Mouse (Mus musculus) heart, postnatal 25 days (tissue): ENCODE measurements around the gene Insl3. TPM values are rescaled to one million over a fixed set of nuclear protein-coding genes. Genes with fewer than 3 reads are reported as not detected.
A peak's percentile ranks its signal among the peaks of the same experiment; 100 is the strongest.
"Not testable (repeated sequence)": the region's sequence is repeated elsewhere in the genome, so short reads cannot be mapped to it uniquely, and the experiment has no call there.

Experiments
- DNase-seq: peaks from one replicate; pipeline ENCODE4 v3.0.0; 2022; ENCODE audit warnings: low spot score
- intact Hi-C: fragments of 180-260 bp; cut with DNase I; formaldehyde crosslinking; loops from one replicate; pipeline ENCODE4 v1.15.1; 2025
- total RNA-seq, 2 experiments: library from RNA; stranded (reverse); gene quantifications; 2 replicates each; pipeline ENCODE4 v1.2.3; 2021

Insl3 gene
- total RNA-seq, 2 experiments from 2014 or later, result 4.0 to 4.8 TPM

DNA sequence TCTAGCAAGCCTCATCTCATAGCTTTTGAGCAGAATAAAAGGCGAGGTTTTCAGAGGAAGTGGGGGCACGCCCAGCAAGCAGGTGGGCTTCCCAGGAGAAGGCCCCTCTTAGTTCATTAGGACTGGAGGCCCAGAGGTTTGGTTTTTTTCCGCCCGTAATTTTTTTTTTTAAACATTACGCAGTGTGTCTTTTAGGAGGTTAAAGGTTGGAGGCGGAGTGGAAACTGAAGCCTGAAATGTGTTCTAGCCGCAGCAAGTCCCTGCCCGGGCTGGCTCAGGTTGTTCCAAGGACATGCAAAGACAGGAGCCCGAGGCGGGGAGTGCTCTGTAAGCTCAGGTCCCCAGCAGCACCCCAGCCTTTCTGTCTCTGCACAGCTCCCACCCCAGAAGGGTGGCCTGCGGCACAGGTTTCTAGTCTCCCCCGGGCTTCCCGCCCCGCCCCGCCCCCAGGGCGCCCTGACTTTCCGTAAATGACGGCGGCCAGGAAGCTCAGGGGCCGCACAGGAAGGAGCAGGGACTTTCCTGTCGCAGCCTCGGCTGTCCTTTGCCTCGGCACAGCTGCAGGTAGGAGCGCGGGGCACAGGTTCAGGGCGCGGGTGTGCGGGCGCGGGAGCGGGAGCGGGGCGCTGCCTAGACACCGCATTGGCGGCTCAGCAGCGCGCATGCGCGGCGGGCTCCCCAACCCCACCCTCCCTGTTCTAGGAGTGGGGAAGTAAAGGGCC is 12.8 kb upstream of the Insl3 start, which contains the start of gene Jak3:
Jak3 (plus strand) TSS at position 277 of the 722 bp plus-strand sequence.
- intact Hi-C loops, result no loop called here

DNA sequence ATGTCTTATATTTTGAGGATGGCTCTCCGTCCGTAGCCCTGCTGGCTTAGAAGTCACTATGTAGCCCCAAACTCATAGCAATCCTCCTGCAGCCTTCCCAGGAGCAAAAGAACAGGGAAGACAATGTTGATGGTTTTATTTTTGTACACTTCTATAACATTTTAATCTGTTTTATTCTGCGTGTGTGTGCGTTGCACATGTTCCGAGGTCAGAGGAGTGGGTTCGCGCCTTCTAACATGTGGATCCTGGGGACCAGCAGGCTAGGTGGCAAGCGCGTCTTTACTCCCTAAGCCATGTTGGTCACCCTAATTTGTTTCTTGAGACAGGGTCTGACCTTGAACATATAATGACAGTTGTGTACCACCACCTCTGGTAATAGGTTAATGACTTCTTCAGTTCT is 12.2 kb upstream of the Insl3 start:
- intact Hi-C loops, result no loop called here
- no peak for DNase-seq

More for the DNA sequence above, 12.8 kb upstream of the Insl3 start, which contains the start of gene Jak3:
- DNase-seq, result peak; percentile 53

DNA sequence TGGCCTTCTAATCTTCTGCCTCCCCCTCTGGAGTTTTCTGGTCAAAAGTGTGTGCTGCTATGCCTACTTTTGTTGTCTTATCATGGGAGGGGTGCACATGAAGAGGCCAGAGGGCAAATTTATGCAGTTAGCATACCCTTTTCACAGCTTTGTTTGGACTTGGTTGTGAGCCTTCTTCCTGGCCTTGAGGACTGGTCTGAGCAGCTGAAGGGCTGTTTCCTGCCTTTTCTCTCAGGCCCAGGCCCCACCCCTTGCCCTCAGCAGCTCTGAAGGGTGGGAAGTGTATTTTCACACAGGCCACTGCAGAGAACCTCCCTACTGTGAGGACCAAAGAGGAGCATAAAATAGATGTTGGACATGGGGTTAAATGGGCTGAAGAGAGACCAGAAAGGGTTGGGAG is 11.5 kb upstream of the Insl3 start:
- no peak for DNase-seq
- intact Hi-C loops, result no loop called here

DNA sequence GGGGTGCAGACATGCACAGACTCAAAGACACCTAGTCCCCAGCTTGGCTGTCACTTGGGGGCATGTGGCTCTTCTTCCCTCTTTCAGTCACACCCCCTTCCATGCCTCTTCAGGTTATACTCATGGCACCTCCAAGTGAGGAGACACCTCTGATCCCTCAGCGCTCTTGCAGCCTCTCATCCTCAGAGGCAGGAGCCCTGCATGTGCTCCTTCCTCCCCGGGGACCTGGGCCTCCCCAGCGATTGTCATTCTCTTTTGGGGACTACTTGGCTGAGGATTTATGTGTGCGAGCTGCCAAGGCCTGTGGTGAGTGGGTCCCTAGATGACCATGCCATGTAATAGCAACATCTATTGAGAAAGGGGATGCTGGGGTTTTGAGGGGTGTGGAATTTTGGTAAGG is 10.8 kb upstream of the Insl3 start:
- intact Hi-C loops, result no loop called here
- no peak for DNase-seq

DNA sequence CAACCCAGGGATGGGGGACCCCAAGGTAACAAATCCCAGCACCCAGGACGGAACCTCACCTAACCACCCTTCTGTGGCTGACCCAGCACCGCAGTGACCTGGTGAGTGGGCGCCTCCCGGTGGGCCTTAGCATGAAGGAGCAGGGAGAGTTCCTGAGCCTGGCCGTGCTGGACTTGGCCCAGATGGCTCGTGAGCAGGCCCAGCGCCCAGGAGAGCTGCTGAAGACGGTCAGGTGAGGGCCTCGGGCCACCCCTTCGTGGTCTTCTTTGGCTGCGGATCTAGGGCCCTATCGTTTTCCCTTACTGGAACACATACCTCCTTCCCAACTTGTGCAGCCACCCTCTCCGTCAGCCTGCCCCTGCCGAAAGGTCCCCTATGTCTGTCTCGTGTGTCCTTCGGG is 9.9 kb upstream of the Insl3 start:
- no peak for DNase-seq
- intact Hi-C loops, result no loop called here

DNA sequence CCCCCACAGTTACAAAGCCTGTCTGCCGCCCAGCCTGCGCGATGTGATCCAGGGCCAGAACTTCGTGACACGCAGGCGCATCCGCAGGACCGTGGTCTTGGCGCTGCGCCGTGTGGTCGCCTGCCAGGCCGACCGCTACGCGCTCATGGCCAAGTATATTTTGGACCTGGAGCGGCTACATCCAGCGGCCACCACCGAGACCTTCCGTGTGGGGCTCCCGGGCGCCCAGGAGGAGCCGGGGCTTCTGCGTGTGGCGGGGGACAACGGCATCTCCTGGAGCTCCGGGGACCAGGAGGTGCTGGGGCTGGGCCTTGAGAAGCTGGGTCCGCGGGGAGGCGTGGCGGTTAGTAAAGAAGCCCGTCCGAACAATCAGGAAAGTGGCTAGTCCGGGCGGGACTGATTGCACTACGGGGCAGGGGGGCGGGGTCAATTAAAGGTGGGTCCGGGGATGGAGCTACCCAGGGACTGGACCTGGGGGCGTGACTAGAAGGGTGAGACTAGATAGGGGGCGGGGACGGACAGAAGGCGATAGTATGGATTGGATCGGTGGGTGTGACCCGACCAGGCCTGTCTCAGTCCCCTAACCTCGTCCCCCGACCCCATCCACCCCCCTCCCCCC is 9.4 kb upstream of the Insl3 start:
- intact Hi-C loops, result no loop called here

DNA sequence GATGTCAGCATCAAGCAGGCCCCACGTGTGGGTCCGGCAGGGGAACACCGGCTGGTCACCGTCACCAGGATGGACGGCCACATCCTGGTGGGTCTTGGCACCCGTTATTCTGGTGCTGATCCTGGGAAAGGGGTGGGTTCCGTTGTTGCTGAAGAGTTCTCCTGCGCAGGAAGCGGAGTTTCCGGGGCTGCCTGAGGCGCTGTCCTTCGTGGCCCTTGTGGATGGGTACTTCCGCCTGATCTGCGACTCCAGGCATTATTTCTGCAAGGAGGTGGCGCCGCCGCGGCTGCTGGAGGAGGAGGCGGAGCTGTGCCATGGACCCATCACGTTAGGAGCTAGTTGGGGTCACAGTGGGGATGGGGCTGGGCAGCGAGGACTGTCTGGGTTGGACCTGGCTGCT is 8.5 kb upstream of the Insl3 start:
- no peak for DNase-seq
- intact Hi-C loops, result no loop called here

More for the DNA sequence above, 9.4 kb upstream of the Insl3 start:
- no peak for DNase-seq

DNA sequence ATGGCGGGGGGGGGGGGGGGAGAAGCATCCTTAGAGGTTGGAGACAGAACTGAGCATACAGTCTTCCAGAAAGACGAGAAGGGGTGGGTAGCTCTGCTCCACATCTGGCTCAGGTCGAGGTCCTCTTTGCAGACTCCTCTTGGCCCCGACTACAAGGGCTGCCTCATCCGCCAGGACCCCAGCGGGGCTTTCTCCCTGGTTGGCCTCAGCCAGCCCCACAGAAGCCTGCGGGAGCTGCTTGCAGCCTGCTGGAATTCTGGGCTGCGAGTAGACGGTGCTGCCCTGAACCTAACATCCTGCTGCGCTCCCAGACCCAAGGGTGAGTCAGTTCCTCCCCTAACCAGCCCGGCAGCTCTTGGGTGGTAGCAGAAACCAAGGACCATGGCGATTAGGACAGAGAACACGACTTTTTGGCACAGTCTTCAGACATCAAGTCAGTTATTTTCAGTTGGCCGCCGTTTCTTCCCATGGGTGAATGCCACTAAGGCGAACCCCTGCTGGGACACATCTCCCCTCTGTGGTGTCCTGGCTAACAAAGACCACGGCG is 7.6 kb upstream of the Insl3 start:
- intact Hi-C loops, result no loop called here
- DNase-seq, result no peak

DNA sequence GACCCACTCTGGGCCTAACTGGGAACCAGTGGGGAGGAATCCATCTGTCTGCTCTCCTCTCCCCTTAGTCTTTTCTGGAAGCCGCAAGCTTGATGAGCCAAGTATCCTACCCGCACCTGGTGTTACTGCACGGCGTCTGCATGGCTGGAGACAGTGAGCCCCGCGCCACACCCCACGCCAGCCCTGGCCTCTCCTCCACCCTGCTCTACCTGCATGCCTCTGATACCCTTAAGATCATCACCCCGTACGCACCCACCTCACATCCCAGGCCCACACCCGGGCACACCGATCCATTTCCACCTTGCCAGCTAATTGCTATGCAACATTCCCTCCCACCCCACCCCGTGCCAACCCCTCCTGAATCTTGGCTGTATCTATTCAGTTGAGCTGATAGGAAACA is 6.2 kb upstream of the Insl3 start:
- no peak for DNase-seq
- intact Hi-C loops, result no loop called here

DNA sequence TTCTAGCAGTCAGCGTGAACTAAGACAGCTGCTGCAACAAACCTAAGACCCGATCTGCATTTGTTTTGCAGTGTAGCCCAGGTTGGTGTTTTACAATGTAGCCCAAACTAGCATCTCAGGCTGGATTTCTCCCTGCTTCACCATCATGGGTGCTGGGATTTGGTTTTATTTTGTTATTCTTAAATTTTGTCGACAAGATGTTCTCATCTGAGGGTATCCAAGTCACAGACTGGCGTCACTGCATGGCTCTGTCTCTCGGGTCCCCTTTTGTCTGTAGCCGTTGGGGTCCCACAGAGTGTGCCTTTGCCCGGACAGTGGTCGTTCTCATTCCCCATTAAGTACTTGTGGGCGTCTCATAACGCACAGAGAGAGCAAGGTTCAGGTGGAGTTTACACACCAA is 4.3 kb upstream of the Insl3 start:
- intact Hi-C loops, result no loop called here
- no peak for DNase-seq

DNA sequence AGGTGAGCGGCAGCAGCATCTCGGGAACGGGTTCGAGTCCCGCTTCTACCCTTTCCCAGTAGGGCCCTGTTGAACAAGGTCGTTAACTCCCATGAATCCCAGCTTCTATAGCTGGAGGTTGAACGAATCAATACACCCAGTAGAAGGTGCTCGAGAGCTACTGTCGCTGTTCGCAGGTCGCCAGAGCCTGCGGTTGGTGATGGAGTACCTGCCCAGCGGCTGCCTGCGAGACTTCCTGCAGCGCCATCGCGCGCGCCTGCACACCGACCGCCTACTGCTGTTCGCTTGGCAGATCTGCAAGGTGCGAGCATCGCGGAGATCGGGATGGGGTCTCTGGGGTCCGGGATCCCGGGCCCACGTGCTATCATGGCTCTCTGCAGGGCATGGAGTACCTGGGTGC is 3.4 kb upstream of the Insl3 start:
- intact Hi-C loops, result no loop called here
- no peak for DNase-seq

DNA sequence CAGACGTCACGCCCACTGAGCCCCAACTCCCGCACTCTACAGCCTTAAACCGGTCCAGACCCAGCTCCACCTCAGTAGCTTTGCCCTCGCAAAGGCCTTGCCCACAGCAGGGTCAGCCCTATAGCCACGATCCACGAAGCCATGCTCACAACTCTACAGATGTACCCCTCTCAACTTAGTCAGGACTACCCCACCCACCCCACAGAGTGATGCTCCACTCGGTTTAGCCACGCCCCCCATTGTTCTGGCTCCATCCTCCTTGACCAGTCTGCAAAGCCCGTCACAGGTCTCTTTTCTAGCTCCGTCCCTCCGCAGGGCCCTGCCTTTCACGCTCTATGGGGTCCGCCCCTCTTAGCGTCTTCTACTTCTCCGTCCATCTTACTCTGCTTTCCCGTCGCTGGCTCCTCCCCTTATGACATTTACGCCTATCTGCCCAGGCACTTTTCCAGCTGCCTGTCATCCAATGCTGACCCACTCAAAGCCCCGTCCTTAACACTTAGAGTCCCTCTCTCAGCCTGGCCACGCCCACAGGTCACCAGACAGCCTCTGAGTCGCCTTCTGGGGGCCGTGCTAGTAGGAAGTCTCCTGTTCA is 2.8 kb upstream of the Insl3 start:
- DNase-seq, result no peak
- intact Hi-C loops, result no loop called here

DNA sequence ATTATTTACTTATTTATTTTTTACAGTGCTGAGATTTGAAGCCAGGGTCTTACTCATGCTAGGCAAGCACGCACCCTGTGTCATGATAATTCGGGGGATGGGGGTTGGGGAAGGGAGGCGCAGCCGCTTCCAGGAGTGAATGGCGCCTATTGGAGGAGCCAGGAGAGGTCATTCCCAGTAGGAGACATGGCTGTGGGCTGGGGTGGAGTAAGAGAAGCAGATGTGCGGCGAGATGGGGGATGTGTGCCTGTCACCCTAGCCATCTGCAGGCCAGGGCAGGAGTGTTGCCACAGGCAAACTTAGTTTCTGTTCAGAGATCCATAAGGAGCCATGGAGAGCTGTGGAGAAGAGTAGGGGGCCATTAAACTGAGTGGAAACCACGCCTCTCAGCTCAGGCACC is 1.4 kb upstream of the Insl3 start:
- no peak for DNase-seq
- intact Hi-C loops, result no loop called here

DNA sequence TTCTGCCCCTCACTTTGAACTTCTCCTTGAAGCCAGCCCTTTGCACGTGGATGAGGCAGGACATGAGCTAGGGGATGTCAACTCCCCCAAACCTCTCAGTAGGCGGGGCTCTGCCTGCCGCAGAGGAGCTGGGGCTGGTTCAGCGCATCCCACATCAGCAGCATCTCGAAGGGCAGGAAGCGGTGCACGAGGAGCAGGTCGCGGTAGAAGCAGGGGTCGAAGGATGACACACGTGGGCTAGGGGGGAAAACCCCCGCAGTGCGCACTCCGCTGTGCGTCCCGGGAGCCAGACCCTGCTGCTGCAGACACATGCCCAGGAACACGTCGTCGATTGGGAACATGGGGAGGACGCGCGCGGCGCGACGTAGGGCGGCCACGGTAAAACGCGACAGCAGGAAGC is 3.5 kb downstream of the Insl3 start:
- intact Hi-C loops, result no loop called here
- DNase-seq, result no peak

DNA sequence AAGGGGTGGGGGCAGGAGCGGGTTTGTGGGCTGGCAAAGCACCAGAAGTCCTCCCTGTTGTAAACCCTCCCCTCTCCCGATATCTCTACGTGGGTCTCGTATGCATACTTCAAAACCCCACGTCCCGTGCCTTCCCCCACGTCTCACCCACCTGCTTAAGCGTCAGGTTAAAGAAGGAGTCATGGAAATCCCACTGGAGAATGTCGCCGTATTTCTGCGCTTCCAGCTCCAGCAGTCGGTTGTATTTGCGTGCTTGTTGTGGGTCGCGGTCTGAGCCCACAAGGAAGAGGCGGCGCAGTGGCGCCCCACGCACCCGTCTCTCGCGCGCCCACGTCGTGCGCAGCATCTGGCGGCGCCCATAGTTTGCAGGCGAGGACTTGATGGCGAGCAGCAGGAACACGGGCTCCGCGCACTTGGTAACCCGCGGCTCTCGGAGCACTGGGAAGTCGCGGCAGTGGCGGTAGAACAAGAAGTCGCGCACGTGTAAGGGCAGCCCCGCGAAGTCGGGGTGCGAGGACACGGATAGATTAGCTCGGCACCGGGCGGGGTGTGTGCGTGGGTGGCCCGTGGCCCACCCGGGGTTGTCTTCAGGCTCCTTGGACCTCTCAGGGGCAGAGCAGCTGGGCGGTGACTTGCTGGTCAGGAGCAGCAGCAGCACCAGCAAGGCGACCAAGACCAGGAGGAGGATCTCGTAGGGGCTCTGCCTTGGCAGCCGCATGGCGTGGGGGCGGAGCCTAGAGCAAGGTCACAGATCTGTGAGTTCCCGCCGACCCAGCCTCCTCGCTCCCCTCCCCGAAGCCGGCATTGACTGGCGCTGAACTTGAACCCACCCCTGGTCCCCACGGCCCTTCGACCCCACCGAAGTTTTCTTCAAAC is 4.4 kb downstream of the Insl3 start:
- no peak for DNase-seq
- intact Hi-C loops, result no loop called here

DNA sequence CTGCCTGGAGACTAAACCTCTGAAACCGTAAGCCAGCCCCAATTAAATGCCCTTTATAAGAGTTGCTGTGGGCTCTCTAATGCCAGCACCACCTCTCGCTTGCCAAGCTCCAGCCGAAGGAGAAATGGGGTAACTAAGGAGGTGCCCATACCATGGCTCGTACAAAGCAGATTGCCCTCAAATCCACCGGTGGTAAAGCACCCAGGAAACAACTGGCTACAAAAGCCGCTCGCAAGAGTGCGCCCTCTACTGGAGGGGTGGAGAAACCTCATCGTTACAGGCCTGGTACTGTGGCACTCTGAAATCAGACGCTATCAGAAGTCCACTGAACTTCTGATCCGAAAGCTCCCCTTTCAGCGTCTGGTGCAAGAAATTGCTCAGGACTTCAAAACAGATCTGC is 6.4 kb downstream of the Insl3 start:
- intact Hi-C loops, DNase-seq: not testable (repeated sequence)

DNA sequence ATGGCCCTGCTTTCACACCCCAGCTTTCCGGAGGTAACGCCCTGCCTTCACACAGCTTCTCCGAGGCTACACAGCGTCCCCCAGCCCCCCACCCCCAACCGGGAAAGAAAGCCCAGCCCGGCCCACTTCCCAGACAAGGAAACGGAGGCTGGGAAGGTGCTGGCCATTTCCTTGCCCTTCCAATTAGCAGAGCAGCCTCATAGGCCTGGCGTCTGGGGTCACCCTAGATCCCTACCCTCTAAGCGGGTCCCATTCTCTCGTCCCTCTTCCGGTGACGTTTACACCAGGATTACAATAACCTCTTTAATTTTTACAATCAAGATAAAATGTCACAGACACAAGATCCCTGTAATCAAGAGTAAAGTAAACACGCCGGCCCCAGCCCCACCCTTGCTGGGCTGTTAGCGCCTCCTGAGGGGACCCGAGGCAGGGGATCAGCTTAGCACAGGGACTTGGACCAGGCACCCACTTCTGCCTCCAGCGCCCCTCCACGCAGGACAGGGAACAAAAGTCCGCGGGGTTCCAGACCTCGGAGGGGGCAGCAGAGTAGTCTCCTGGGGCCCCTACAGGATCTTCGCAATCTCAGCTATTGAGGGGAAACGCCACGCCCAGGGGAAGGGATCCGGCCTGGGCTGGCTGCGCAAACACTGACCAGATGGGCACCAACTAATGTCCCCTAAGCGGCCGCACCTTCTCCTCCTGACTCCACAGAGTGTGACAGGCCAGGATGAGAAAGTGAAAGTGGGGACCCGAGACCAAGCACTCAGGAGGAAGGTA is 11.7 kb downstream of the Insl3 start:
- DNase-seq, result peak; percentile 48
- intact Hi-C loops, result no loop called here

DNA sequence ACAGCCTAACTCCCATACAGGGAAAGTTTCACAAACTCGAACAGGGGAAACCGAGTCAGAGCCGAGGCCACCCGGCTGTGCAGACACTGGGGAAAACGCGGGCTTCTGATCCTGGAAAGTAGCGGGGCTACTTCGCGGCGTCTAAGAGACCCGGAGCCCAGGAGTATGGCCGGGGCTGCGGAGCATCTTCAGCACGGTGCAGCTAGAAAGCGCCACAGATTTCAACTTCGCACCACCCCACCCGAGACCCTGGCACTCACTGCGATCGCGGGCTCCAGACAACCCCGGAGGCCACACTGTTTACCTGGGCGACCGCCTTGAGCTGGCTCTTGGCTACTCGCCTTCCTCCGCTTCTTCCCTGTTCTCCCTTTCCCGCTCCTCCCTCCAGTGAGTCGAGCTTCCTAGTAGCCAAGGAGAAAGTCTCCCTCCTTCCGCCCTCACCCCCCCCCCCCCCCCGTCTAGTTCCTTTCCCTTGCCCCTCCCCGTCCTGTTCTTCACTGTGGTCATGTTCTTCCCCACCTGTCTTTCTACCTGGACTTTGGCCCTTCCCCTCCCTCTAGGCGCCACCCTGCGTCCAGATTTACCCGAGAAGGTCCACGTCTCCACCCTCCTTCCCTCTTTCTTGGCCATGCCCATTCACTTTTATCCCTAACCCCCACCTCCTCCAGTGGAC is 12.5 kb downstream of the Insl3 start, which contains the start of gene B3gnt3:
B3gnt3 (minus strand) TSS at position 376 of the 673 bp plus-strand sequence.
- no peak for DNase-seq
- intact Hi-C loops, result no loop called here

DNA sequence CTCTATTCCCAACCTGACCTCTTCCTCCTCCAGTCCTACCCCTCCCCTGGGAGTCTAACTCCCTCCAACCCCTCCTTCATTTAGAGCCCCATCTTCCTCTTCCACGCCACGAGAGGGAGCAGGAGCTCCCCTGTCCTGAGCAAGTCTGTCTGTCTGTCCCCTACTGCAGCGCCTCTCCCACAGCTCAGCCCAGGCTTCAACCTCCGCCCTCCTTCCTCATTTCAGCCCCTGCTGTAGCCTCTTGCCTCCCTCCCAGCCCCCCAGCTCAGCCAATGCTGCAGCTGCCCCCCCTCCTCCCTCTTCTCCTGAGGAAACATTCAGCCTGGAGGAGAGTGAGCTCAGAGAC is 13.0 kb downstream of the Insl3 start:
- intact Hi-C loops, result no loop called here
- no peak for DNase-seq
